Mouse (Mus musculus) cerebellum, adult 11-12 months (tissue): ENCODE measurements around the gene Necab3.

Experiments used
- DNase-seq: peaks from one replicate; pipeline ENCODE4 v3.0.0; 2022

Gene Necab3

DNA sequence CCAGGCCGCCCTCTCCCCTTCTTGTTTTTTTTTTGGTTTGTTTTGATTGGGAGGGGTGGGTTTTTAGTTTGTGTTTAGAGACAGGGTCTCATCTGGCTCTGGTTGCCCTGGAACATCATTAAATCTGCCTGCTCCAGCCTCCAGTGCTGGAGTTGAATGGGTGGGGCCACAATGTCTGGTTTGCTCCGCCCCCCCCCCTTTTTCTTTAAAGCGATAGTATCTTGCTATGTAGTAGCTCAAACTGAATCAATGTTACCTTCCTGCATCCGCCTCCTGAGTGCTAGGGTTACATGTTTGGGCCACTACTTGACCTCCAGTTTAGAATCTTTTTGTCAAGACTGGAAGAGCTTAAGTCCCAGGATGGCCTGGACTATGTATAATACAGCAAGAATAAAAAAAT is 12.6 kb upstream of the Necab3 start:
- no peak for DNase-seq

DNA sequence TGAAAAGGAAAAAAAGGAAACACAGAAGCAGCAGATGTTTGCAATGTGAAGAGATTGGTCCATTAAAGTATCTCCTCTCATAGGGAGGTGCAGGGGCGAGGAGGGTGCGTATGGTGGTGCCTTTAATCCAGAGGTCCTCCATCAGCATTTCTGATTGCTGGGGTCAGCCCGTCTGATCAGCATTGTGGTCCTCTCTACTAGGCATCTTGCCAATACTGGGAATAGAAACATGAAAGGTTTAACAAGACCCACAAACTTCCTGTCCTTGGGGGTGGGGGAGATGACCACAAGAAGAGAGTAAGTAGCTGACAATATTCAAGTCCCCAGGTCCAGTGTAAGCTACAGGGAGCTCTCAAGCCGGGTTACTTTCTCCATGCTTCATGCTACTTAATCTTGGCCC is 12.0 kb upstream of the Necab3 start:
- DNase-seq, result no peak

DNA sequence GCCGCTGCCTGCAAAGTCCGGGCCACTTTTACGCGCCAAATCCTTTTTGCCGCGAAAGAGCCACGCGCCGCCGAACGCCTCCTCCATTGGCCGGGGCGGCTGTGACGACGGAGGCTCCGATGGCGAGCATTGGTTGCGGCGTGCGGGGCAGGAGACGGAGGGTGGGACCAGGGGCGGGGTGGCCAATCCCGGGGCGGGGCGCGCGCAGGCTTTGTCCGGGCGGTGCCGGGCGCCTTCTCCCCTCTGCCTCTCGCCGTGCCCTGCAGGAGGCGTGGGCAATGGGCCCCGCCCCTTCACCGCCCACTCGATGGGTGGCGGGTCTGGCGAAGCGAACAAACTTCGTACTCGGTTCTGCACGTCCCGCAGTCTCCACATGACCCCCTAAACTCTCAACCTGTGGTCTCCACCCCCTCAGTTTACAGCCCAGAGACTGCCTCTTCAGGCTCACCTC is 11.2 kb upstream of the Necab3 start, which contains the start of gene E2f1:
Gene E2f1, minus strand, starts transcription at position 57 of the 451 bp plus-strand sequence.
- DNase-seq, result peak; percentile 84

DNA sequence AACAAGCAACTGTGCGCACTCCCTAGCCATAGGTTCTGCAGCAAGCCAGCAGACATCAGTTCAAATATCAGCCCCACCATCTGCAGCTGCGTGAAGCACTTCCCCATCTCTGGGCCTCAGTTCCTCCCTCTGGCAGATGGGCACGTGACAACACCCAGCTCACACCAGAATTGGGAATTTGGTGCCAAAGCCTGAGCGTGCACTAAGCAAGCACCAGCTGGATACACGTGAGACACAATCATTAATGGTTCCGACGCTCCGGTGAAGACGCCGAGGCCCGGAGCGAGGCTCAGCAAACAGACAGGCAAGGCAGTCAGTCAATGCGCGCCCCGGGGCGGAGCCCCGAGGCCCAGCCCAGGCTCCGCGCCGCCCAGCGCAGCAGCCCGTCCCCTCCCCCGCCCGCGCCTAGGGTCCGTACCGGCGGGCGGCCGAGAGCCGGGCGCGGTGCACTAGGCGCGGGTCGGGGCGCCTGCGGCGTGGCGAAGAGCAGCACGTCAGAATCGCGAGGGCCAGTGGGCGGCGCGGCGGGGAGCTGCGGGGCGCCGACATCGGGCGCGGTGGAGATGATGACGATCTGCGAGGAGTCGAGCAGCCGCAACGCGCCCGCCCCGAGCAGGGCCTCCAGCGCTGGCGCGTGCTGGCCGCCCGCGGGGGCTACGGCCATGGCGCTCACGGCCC is 10.5 kb upstream of the Necab3 start:
- DNase-seq, result no peak

DNA sequence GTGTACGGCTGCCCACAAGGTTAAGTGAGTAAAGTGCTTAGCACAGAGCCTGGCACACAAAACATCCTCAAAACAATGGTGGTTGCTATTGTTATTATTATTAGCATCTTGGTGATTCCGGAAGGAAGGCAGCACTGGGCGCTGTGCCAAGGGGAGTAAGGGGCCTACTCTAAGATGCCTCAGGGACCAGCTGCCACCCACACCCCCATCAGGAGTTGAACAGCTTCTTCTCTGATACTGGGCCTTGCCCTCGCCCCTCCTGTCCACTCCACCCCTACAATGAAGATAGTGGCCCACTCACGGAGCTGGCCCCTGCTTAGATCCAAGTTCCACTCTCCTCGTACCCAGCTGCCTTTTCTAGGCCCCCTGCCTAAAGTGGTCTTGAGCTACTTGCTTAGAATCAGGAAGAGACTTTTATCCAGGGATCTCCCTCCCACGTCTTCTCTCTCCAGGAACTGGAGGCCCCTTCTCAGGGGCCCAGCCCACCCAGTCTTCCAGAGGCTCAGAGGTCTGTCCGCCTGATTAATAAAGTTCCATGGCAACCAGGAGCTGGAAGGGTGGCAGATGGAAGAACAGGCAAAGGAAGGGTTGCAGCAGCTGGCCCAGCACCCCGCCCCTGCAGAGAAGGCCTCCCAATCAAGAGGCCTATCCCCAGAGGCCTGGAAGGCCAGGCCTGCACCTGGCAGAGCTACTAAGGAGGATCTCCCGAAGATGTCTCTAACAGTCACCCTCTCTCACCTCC is 9.8 kb upstream of the Necab3 start:
- no peak for DNase-seq

DNA sequence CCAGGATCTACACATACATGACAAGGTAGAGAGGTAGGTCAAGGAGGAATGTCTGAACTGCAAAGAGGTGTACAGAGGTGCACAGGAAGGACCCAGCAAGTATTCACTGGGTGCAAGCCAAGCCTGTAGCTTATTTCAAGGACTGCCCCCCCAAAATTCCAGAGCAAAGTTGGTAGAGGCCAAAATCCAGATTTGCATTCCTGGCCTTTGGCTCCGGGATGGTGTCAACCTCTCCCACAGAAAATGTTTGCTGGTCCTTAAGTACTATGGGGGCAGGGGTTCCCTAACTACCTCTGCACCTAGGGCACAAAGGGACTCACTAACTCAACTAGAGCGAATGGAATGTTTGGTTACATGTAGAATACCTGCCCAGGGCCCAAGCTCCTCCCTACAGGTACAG is 9.1 kb upstream of the Necab3 start:
- no peak for DNase-seq

DNA sequence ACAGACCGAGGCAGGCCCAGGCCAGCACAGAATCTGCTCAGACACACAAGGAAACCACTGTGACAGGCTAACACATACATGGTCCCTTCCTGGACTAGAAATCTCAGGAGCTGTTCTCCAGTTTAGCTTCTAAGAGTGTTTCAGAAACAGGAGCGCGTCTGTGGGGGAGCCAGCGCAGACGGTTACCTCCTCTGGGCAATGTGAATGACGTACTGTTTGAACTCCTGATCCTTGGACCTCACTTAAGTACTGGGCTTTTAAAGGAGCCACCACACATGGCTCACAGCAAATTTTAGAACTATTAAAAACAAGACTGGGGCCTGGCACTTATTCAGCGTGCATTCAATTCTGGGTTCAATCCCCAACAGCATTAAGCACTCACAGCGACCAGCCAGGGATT is 8.0 kb upstream of the Necab3 start:
- DNase-seq, result no peak

DNA sequence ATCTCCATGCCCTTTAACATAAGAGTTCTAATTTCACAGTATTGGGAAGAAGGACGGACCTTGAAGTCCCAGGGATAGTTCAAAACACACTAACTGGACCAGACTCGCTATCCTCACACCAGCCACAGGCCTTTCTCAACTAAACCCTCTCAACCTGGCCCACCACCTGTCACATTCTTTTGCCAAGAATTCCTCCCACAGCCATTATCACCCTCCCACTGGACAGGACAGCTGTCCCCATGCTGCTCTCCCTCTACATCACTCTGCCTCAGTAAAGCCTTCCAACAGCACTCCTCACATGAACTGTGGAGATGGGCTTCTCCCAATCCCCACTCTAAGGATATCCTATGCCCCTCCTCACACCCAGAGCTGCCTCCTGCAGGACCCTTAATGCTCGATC is 6.9 kb upstream of the Necab3 start:
- DNase-seq, result peak; percentile 88

DNA sequence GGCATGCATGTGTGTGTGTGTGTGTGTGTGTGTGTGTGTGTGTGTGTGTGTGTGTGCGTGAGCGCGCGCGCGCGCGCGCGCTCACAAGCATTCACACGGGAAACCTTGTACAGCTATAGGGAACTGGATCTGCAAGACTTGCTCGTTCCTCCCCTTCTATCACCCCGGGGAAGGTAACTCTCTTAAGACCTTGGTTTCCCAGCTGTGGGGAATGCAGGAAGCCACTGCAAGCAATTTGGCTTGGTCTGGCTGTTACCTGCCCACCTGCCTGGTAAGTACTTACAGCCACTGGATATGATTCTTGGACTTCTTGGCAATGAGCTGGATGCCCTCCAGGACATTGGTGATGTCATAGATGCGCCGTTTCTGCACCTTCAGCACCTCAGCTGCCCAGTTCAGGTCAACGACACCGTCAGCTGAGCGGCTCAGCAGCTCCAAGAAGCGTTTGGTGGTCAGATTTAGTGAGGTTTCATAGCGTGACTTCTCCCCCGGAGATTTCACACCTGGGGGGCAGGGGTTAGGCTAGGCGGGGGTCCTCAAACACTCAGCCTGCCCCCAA is 5.0 kb upstream of the Necab3 start:
- DNase-seq, result no peak

DNA sequence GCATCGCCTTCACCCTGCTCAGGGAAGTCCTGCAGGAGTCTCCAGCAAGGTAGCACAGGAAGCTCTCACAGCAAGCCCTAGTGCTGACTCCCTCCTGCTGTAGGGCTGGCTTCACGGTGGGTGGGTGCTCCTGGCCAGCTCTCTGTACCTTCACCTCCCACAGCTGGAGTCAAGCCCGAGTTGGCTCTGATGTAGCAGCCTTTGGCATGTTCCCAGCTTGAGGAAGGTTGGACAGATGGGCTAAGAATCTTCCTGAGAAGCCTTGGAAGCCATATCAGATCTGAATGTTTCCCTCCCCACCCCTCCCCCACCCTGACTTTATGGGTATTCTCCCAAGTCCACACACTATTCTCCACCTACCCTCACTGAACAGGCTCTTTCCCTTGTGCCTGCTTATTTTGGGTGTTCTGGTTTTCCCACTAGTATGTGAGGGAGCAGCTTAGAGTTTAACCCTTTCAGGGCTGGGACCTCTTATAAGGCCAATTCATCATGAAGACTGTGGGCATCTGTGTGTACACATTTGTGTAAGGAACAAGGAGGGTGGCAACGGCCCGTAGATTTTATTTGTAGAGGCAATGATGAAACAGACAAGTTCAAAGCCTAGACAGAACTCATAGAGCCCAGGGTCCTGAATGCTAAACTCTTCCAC is 1.4 kb downstream of the Necab3 start:
- peak; percentile 45 for DNase-seq

DNA sequence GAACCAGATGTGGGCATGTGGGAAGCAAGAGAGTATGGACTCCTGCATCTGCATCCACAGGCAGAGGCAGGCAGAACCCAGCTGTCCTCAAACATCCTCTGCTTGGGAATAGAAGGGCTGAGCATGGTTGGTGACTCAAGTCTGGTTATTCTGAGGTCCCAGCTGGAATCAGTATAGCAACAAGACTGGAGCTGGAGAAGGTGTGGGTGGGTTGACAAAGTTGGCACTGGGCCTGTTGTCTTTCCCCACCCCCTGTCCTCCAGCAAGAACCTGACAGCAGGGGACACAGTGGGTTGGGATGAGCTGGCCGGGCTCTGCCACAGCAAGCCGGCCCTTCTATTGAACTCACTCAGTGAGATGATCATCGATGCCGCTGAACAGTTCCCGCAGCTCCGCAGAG is 3.5 kb downstream of the Necab3 start:
- peak; percentile 24 for DNase-seq

DNA sequence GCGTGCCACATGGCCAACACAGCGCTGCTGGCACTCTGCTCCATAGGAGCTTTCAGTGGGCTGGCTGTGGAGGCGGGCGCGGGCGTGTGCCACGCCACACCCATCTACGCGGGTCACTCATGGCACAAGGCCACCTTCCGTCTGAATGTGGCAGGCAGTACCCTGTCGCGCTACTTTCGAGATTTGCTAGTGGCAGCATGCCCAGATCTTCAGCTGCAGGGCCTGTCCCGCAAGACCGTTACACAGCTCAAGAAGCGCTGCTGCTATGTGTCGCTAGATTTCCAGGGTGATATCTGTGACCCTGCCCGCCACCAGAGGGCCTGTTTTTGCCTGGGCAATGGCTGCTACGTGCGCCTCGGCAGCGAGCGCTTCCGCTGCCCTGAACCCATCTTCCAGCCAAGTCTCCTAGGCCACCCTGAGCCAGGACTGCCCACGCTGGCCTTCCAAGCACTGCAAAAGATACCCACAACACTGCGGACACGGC is 6.2 kb downstream of the Necab3 start:
- peak; percentile 85 for DNase-seq

DNA sequence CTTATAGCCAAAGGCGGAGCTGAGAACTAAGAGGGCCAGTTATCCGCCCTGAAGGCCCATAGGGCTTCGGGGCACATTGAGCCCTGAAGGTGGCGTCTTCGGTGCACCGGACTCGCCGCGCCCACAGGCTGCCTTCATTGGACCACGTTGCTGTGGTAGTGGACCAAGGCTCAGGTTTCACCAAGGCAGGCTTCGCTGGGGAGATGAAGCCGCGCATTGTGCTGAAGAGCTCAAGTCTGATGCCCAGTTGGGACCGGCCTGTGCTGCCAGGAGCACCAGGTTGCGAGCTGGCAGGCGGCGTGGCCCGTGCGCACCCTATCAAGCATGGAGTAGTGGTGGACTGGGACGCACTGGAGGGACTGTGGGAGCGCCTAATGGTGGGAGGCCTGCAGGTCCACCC is 6.8 kb downstream of the Necab3 start:
- DNase-seq, result peak; percentile 63

DNA sequence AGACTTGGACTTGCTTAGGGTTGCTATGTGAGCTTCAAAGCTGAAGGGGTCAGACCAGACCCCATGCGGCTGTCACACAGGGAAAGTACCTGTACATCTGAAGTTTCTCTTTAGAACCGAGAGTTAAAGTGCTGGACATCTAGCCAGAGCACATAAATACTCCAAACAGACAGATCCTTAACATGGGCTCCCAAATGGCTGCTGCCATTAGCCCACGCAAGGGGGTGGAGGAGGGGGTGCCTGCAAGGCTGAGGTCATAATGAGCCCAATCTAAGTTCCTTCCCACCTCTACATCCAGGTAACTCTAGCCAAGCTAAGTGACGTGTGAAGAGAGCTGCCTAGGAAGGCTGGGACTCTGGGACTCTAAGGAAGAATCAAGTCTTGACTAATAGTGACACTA is 7.2 kb downstream of the Necab3 start, which contains the start of gene Actl10:
Gene Actl10, plus strand, starts transcription at position 301 of the 400 bp plus-strand sequence.
- DNase-seq, result no peak

DNA sequence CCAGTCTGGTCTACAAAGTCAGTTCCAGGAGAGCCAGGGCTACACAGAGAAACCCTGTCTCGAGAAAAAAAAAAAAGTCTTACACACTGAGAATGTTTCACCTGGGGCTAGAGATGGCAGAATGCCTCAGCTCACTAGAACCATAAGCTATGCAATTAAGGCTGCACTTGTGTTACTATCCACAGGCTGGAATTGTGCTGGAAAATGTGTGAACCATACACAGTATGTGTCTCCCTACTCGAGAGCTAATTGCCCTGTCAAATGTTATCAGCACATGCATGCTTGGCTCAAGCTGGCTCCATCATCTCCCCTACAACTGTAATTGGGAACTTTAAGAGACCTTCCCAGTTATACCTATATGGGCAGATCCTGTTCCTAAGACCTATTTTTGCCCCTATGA is 7.8 kb downstream of the Necab3 start:
- no peak for DNase-seq

DNA sequence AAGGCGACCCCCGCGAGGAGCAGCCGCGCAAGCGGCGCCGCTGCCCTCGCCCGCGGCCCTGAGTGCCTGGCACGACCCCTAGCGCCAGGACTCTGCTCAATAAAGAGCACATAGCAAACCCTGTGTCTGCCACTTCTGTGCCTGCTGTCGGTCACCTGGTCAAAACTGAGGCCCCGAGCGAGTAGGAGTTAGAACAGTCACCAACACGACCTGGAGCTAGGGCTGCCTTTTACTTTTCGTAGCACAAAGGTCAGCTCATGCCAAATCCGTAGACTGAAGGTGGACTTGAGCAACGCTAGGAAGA is 8.9 kb downstream of the Necab3 start:
- DNase-seq, result no peak

DNA sequence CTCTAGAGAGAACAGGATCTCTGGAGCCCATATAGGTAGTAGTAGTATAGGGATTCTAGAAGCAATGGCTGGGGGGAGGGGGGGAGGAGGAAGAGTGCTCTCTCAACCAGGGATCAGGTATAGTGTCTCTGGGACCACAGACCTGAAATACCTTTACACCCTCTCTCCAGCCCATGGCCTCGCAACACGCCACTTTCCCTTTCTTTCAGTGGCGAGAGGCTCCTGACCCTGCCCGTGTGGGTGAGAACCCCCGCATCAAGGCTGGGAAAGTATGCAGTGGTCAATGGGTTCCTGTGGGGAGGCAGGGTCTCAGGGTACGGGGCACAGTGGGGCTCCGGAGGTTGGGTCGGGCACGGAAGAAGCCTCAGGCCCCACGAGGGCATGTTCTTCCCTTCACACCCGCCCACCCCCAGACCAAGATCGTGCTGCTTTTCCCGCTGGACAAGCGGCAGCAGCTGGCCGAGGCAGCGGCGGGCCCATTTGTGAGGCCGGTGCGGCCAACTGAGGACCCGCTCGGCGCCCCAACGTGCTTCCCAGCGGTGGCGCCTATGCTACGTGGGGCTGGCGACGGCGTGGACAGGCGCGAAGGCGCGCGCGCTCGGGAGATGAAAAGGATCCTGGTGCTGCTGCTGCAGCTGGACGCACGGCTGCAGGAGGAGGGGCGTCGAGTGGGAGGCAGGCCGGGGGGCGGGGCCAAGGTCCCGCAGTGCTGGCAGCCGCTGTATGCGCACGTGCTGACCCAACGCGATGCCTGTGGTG is 9.4 kb downstream of the Necab3 start:
- peak; percentile 25 for DNase-seq

DNA sequence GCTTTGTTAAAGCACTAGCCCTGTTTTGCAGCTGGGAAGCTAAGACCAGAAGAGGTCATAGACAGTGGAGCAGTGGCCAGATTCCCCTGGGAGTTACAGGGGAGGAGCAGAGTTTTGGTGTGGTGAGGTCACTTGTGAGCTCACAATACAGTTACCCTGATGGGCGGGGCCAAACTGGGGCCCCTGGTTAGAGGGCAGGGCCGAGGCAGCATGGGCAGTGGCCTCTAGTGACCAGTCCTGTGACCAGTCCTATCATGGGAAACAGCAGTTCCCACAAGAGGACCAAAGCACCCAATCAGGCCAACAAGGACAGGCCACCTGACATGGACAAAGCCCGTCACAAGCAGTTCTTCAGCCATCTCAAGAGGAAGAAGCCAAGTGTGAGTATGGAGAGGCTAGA is 10.0 kb downstream of the Necab3 start:
- peak; percentile 32 for DNase-seq

DNA sequence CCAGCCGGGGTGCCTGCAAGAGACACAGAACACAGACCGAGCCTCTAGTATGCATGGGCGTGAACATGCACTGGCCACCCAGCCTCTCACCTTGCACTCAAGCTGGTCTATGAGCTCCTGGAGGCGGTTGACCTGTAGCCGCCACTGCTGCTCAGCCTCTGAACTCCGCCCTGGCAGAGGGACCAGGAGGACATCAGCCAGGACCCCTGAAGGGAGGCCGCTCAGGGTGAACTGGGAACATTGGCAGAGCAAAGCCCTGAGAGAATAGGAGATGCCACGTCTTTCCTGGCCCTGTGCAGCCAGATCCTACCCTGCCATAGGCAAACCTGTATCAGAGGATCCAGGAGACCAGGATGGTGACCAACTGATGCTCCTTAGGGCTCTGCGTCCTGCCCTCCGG is 12.0 kb downstream of the Necab3 start, which contains the start of gene 1700003F12Rik:
Gene 1700003F12Rik, plus strand, starts transcription at position 375 of the 400 bp plus-strand sequence.
- peak; percentile 16 for DNase-seq

DNA sequence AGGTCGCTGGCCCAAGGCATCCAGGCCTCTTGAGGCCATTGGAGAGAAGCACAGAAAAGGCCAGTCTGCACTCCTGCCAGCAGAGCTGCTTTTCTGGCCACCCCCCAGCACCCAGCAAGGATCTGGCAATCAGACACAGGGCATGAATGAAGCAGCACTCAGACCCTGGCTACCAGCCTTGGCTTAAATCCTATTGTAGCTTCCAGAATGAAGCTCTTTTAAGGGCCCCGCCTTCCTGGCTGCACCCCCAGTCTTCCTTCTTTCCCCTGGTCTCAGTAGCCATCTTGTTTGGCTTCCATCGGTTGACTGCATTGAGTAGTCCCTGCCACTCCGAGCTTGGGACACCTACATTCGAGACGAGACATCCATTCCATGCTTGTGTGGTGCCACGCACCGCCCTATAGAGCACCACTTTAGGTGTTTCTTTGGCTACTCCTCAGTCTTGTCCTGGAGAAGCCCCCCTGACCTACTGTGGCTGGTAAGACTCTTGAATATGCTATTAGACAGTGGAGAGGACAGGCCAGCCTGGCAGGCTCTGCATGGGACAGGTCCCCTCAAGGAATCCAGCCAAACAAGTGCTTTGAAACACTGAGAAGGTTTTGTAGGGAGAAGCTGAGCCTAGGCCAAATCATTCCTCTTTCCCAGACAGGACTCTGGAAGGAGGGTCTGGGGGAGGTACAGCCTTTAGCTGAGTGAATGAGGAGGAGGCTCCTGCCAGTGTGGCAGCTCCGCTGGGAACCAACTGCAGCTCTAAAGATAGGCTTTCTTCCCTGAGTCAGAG is 14.9 kb downstream of the Necab3 start:
- DNase-seq, result peak; percentile 97

DNA sequence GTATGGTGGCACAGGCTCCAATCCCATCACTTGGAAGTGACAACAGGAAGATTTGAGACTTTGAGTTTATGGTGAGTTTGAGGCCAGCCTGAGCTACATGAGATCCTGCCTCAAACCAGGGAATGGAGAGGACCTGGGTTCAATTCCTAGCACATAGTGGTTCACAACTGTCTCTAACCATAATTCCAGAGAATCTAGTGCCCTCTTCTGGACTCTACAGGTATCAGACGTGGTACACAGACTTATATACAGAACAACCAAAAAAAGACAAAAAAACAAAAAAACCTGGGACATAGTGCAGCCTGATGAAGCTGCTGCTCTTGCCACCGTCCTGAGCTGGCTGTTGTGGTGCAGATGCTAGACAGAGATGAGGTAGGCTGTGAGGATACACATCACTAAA is 17.1 kb downstream of the Necab3 start:
- DNase-seq, result no peak

DNA sequence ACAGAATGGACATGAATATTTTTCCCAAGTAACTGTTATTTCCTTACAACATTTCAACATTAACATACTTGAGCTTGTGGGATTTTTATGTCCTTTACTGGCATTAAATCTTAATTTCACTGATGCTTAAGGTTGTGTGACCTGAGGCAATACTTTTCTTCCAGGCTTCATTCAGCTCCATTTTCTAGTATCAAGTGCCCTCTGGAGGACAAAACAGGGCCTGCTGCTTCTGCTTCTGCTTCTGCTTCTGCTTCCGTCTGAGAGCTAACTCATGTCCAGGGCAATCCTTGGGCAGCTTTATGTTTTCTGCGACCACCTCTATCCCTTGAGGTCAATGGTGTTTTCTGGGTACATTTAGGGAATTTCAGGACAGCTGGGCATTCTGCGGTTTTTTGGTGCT is 19.0 kb downstream of the Necab3 start:
- DNase-seq, result no peak
